Mouse (Mus musculus) bone marrow, adult 2 months (tissue): ENCODE data around the gene Syt16. TPM values are rescaled to one million over a fixed set of nuclear protein-coding genes. Genes with fewer than 3 reads are reported as not detected.

Experiments used
- H3K27ac ChIP-seq: fragments of 200-500 bp; 2 replicates; pipeline ENCODE4 v1.5.1; 2012; ENCODE audit warnings: low read depth, mild to moderate bottlenecking, control low read depth, inconsistent platforms, low read length; ENCODE audit not compliant: control insufficient read depth, poor library complexity, insufficient read depth
- H3K4me1 ChIP-seq: fragments of 200-500 bp; 2 replicates; pipeline ENCODE4 v1.6.1; 2011; ENCODE audit warnings: low read length; ENCODE audit not compliant: control insufficient read depth, insufficient read depth
- H3K4me3 ChIP-seq: fragments of 200-500 bp; replicated peaks from 2 replicates; pipeline ENCODE3; 2011; ENCODE audit warnings: mild to moderate bottlenecking, low read depth, low read length, control low read depth; ENCODE audit not compliant: control insufficient read depth
- CTCF ChIP-seq: fragments of 200-500 bp; IDR thresholded peaks from 2 replicates; pipeline ENCODE4 v1.5.1; 2011; ENCODE audit warnings: low read length, control low read depth; ENCODE audit not compliant: control insufficient read depth, insufficient read depth
- POLR2A ChIP-seq: fragments of 200-500 bp; IDR thresholded peaks from 2 replicates; pipeline ENCODE4 v1.6.1; 2011; ENCODE audit warnings: low read depth, mild to moderate bottlenecking, control low read depth, low read length, borderline replicate concordance; ENCODE audit not compliant: control insufficient read depth
- WGBS: fragments of 180-500 bp; shearing (Covaris S2); methylation state at CpG from one replicate; pipeline ENCODE4 v1.1.7; 2018; 5-methylcytosine and 5-hydroxymethylcytosine counted together
- polyA plus RNA-seq: library from polyadenylated mRNA; stranded (reverse); fragments of >200 nt; gene quantifications from 2 replicates; pipeline ENCODE4 v1.2.4, GENCODE M21; 2011; ENCODE audit warnings: low replicate concordance; ENCODE audit not compliant: missing spikeins, insufficient read depth, insufficient read length

The Syt16 gene
- polyA plus RNA-seq, 1 experiment = not detected

DNA sequence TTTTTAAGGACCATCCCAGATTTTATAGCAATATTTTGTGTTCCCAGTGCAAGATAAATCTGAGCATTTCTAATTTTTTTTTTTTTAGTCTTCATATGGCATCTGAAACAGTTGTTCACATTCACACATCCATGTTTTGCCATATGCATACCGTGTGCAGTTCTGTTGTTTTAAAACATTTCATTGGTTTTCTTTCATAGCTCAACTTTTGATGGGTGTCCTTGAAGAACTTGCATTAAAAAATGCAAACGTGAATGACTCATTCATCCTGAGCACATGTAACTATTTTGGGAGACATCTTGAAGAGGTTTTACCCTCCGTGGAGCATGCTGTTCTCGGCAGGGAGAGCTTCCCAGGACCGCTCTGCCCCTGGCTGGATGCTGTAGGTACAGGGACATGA is 279.8 kb downstream of the Syt16 start:
- Histone ChIP-seq H3K27ac (no peak overlapping the region), H3K4me1 (no peaks in the 10 kb centered on the region), H3K4me3 (no peak overlapping the region)
- no peak for TF ChIP-seq POLR2A
- no peak for TF ChIP-seq CTCF
- WGBS = 67% methylated on average over 5 of the region's 5 CpGs

DNA sequence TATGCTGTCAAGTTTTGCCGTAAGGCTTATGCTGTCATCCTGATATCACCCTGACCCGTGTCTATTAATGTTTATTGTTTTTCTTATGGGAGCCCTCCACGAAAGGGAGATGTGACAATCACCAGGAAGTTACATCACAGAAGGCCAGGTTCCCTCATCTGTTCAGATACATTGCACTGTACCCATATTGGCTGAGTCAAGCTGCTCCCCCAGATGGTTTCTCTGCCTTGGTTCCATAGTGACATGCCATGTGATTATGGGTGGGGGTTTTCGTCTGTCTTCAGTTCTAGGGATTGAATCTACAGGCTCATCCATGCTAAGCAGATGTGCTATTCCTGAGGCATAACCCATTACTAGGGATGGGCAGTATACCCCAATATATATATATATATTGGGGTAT is 283.9 kb downstream of the Syt16 start:
- Histone ChIP-seq H3K27ac (no peak overlapping the region), H3K4me1 (no peaks in the 10 kb centered on the region), H3K4me3 (no peak overlapping the region)
- TF ChIP-seq CTCF (no peak), POLR2A (no peak)
- 62% methylated on average over 4 of the region's 4 CpGs for WGBS

DNA sequence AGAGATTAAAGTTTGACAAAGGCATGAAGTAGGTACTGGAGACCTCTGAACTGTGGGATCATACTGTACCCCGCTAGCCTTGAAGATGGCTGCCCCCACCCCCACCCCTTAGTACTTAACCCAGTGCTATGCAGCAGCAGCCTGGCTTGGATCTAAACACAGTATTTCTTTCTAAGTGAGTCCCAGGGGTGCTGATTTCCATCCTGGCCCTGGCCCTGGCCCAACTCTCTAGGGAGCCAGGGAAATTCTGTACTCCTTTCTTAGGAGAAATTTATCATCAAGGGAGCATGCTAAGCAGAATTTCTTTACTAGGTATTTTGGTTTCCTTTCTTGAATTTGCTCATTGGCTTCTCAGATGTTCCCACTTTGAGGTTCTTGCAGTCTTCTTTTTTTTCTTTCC is 285.4 kb downstream of the Syt16 start:
- WGBS = 73% methylated on average over 1 of the region's 1 CpGs
- Histone ChIP-seq H3K27ac (no peak overlapping the region), H3K4me3 (no peak overlapping the region), H3K4me1 (no peaks in the 10 kb centered on the region)
- TF ChIP-seq CTCF (no peak), POLR2A (no peak)

DNA sequence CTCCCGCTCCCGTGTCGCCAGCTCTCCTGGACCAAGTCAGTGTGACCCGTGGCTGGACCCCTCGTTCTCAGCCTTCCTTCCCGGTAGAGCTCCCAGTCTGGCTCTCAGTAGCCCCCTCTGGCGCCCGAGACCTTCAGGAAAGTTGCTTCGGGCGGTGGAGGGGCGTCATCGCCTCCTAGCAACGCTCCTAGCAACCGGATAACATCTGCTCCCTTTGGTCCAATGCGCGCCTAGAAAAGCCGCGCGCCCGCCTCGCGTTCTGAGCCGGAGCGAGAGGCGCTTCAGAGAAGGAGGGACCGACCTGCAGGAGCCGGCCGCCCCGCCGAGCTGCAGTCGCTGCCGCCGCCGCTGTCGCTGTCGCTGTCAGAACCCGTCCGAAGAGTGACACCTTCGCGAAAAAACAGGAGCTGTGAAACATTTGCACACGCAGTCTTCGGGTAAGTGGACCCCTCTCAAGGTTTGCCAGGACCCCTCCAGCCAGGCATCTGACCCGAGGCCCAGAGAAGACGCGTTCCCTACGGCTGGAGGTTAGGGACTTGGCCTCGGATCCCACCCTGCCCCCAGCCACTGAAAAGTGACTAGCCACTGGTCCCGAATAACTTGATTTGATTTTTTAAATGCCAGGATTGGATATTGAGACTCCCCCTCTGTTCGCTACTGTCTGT is 286.7 kb downstream of the Syt16 start:
- 2% methylated on average over 49 of the region's 49 CpGs for WGBS
- Histone ChIP-seq H3K27ac (no peak overlapping the region), H3K4me3 (no peak overlapping the region), H3K4me1 (no peaks in the 10 kb centered on the region)
- TF ChIP-seq POLR2A (no peak), CTCF (no peak)

DNA sequence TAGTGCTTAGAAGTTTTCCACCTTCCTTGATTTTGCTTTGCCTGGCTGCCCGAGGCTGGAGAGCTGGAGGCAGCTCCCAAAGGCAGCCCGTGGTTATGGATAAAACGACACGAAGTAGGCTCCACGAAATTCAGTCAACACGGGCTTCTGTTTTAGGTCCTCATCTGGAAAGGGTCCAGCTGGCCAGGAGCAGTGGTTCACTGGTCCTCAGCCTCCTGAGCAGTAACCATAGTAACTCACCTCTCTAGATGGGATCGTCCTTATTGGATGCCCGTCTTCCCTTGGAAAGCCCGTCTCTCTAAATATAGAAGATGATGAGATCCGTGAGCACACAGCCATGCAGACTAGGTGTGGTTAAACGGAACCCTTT is 287.2 kb downstream of the Syt16 start:
- Histone ChIP-seq H3K4me1 (no peaks in the 10 kb centered on the region), H3K27ac (no peak overlapping the region), H3K4me3 (no peak overlapping the region)
- no peak for TF ChIP-seq CTCF
- TF ChIP-seq POLR2A = no peak
- 14% methylated on average over 11 of the region's 11 CpGs for WGBS

DNA sequence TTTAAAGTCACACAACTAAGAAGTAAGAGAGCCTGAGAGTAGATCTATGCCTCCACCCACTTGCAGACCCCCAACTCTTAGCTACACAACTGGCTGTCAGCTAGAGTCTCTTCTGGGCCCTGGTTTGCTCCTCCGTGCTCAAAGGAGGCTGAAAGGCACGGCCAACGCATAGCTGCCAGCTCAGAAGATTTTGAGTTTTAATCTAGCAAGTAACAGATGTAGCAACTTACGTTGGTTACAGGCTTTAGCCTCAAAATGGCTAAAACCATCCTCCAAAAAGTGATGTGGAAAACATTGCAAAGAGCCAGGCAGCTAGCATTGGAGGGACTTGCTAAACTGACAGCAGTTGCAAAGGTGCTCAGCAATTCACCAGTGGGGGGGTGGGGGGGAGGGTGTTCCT is 293.5 kb downstream of the Syt16 start:
- TF ChIP-seq POLR2A (no peak), CTCF (no peak)
- Histone ChIP-seq H3K4me3 (no peak overlapping the region), H3K4me1 (no peaks in the 10 kb centered on the region), H3K27ac (no peak overlapping the region)
- 80% methylated on average over 4 of the region's 4 CpGs for WGBS

DNA sequence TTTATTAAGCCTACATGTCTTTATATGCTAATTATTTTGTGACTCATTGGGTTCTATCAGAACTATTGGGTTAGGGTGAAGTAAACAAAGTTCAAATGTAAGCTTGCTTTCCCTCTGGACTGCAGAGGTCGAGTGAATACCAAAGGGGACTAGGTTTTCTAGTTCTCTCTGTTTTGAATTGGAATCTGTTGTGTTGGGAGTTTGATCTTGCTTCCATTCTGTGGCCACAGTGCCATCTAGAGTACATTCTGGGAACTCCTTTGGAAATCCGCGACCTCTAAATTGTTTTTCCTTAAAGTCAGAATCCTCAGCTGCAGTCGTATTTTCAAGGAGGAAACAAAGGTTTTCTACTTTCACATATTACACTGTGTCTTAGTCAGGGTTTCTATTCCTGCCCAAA is 296.2 kb downstream of the Syt16 start:
- no peak overlapping the region for H3K27ac ChIP-seq
- no peak overlapping the region for H3K4me3 ChIP-seq
- H3K4me1 ChIP-seq = no peaks in the 10 kb centered on the region
- TF ChIP-seq CTCF (no peak; the same call in 1 of the 2 replicates), POLR2A (no peak)
- WGBS = 2% methylated on average over 4 of the region's 4 CpGs

DNA sequence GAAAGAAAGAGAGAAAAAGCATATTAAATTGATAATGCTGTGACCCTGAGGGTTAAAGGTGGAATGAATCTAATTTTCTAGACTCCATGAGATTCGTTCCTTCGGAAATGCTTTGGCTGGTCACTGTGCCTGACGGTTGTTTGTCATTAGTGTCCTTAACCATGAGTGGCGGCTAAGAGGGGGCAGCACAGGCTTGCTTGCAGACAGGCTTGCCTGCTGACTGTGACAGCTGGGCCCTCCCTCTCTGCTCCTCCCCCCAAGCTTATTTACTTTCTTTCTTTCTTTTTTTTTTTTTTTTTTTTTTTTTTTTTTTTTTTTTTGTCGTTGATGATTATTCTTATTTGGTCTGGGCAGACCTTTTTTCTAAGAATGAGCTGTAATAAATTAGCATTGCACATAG is 298.9 kb downstream of the Syt16 start:
- WGBS = 60% methylated on average over 5 of the region's 5 CpGs
- Histone ChIP-seq H3K4me1 (no peaks in the 10 kb centered on the region), H3K27ac (no peak overlapping the region), H3K4me3 (no peak overlapping the region)
- TF ChIP-seq CTCF (no peak), POLR2A (no peak)

DNA sequence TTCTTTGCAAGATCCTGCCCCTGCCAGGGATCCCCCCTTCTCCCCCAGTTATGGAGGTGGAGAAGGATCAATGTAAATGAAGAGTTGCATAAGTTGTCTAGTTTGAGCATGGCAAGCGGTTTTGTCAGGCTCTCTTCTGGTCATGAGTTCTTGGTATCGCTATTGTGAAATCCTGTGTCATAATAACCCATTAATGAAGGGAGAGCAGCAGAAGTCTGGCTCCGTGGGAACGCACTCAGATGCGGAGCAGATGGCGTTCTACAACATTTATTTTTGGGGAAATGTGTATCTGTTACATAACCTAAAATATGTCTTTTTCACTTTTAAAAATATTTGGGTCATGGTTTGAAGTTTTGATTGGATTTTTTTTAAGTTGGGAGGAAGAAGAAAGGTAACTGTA is 304.1 kb downstream of the Syt16 start:
- Histone ChIP-seq H3K4me1 (no peaks in the 10 kb centered on the region), H3K27ac (no peak overlapping the region), H3K4me3 (no peak overlapping the region)
- no peak for TF ChIP-seq POLR2A
- no peak for TF ChIP-seq CTCF
- 68% methylated on average over 6 of the region's 6 CpGs for WGBS
